Mouse (Mus musculus) pancreas, adult 10 weeks (tissue): ENCODE data around the gene Gm21748. TPM values are rescaled to one million over a fixed set of nuclear protein-coding genes. Genes with fewer than 3 reads are reported as not detected.

ENCODE experiments used
- polyA plus RNA-seq: library from polyadenylated mRNA; stranded (reverse); fragments of 350-450 nt; fragmentation: Illumina TruSeq; extraction: RNeasy Lipid Tissue Mini Kit (QIAGEN cat#74804); gene quantifications from one replicate; pipeline ENCODE4 v1.2.3, GENCODE M21; 2015; ENCODE audit warnings: low read depth, low replicate concordance; ENCODE audit not compliant: insufficient read depth

Gm21748 gene
- not detected for polyA plus RNA-seq

DNA sequence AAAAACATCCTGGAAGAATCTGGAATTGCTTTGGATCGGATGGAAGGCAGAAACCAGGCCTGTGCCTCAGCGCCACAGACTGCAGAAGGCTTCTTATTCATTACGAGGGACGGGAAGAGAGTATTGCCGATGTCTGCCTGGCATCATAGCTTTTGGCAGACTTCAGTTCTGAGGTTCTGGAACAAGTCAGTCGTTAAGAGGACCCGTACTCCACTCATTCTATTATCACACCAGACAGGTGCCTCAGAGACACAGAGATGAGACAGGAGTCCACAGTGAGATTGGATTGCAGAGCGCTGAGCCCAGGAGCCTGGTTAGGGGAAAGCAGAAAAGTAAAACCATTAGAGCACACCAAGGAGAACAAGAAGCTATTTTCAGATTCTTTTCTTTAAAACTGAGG, at the start of gene Gm21748:
TSS of gene Gm21748 (minus strand) at position 101 of the 400 bp plus-strand sequence.

Other genes starting within 250 kb of the Gm21748 start
- gene Gm21860, start 84.4 kb downstream of the Gm21748 start, polyA plus RNA-seq = not detected
- gene Gm47283, start 54.4 kb downstream of the Gm21748 start, polyA plus RNA-seq = not detected